Mouse (Mus musculus) gonadal fat pad, adult 2 months (tissue): ENCODE measurements around the gene Ergic1. TPM values are rescaled to one million over a fixed set of nuclear protein-coding genes. Genes with fewer than 3 reads are reported as not detected.

Source experiments
- DNase-seq: peaks from one replicate; pipeline ENCODE4 v3.0.0-alpha.2; 2012; ENCODE audit warnings: low read depth
- polyA plus RNA-seq: library from polyadenylated mRNA; depleted of rRNA; stranded (reverse); fragments of >200 nt; gene quantifications from 2 replicates; pipeline ENCODE4 v1.2.3, GENCODE M21; 2012

Ergic1 gene
- polyA plus RNA-seq, 1 experiment, result 337 TPM

- DNase-seq, result no peak
Measured at GRCm38 (mm10) chr17:26660192-26660912, 99.1 kb downstream of the Ergic1 start.

GRCm38 (mm10) chr17:26662204-26662603 is 100.9 kb downstream of the Ergic1 start:
- DNase-seq, result no peak

GRCm38 (mm10) chr17:26662978-26663683 is 101.8 kb downstream of the Ergic1 start, which contains the start of gene Atp6v0e:
Gene Atp6v0e (plus strand): TSS chr17:26663231.
- DNase-seq, result no peak

GRCm38 (mm10) chr17:26665600-26665999 is 104.3 kb downstream of the Ergic1 start:
- DNase-seq, result no peak

- no peak for DNase-seq
Measured at GRCm38 (mm10) chr17:26671268-26671667, 110.0 kb downstream of the Ergic1 start.

- no peak for DNase-seq
Measured at GRCm38 (mm10) chr17:26675845-26676244, 114.6 kb downstream of the Ergic1 start.

- DNase-seq, result no peak
Measured at GRCm38 (mm10) chr17:26676252-26676615, 114.9 kb downstream of the Ergic1 start.

- DNase-seq, result no peak
Measured at GRCm38 (mm10) chr17:26676616-26677376, 115.5 kb downstream of the Ergic1 start.

- peak; percentile 68 for DNase-seq
Measured at GRCm38 (mm10) chr17:26677711-26678637, 116.7 kb downstream of the Ergic1 start.

GRCm38 (mm10) chr17:26681276-26681675 is 120.0 kb downstream of the Ergic1 start:
- no peak for DNase-seq

GRCm38 (mm10) chr17:26686334-26687000 is 125.2 kb downstream of the Ergic1 start:
- no peak for DNase-seq

GRCm38 (mm10) chr17:26688795-26689735 is 127.8 kb downstream of the Ergic1 start:
- DNase-seq, result no peak

- no peak for DNase-seq
Measured at GRCm38 (mm10) chr17:26689810-26690209, 128.5 kb downstream of the Ergic1 start.

- DNase-seq, result no peak
Measured at GRCm38 (mm10) chr17:26690236-26690635, 128.9 kb downstream of the Ergic1 start.

GRCm38 (mm10) chr17:26691110-26691509 is 129.8 kb downstream of the Ergic1 start:
- no peak for DNase-seq

- no peak for DNase-seq
Measured at GRCm38 (mm10) chr17:26693424-26693823, 132.1 kb downstream of the Ergic1 start.

GRCm38 (mm10) chr17:26694171-26694570 is 132.9 kb downstream of the Ergic1 start:
- no peak for DNase-seq

- no peak for DNase-seq
Measured at GRCm38 (mm10) chr17:26695193-26695592, 133.9 kb downstream of the Ergic1 start.

- no peak for DNase-seq
Measured at GRCm38 (mm10) chr17:26698846-26699245, 137.6 kb downstream of the Ergic1 start.
